Mouse (Mus musculus) cortical plate, adult 2 months (tissue): ENCODE results near the gene Nanos1.

Source experiments
- CTCF ChIP-seq: fragments of 200-500 bp; IDR thresholded peaks from 2 replicates; pipeline ENCODE4 v1.5.1; 2011; ENCODE audit warnings: mild to moderate bottlenecking, control low read depth, low read length; ENCODE audit not compliant: insufficient read depth; ENCODE audit errors: extremely low read depth
- POLR2A ChIP-seq: fragments of 200-500 bp; IDR thresholded peaks from 2 replicates; pipeline ENCODE4 v1.6.1; 2011; ENCODE audit warnings: mild to moderate bottlenecking, low read length, control low read depth; ENCODE audit not compliant: insufficient read depth; ENCODE audit errors: extremely low read depth

DNA sequence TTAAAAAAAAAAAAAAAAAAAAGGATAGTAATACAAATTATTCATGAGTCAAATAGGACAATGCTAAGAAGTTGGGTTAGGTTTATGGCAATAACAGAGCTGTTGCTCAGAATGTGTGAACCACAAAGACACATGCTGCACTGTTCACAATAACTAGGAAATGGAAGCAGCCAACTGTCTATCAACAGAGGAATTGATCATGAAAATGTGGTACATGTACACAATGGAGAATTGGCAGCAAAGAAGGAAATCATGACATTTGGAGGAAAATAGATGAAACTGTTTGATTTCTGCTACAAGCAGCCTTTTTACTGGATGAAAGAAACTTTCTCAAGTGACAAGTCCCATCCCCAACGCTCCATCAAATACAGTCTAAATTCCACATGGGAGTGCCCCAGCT is 23.8 kb upstream of the Nanos1 start:
- TF ChIP-seq CTCF (no peak), POLR2A (no peak)
